Mouse (Mus musculus): ENCODE measurements around the gene Hrasls5. TPM values are rescaled to one million over a fixed set of nuclear protein-coding genes. Genes with fewer than 3 reads are reported as not detected.

Hrasls5 gene
- polyA plus RNA-seq, 1 experiment from 2014 or later, result not detected

- Histone ChIP-seq H3K4me1 (0 out of 2 replicates have a peak, but pooled peaks cover 4% of the 10 kb centered on the region), H3K4me3 (no peak overlapping the region), H3K27ac (no peak overlapping the region), H3K36me3 (no peaks in the 10 kb centered on the region), H3K27me3 (ENCODE audit: low read depth, poor library complexity, severe bottlenecking) (no peaks in the 10 kb centered on the region), H3K9me3 (replicated peaks) (no peaks in the 10 kb centered on the region)
- no peak for DNase-seq (ENCODE audit: low spot score)
- WGBS, result 92% methylated on average over 6 of the region's 6 CpGs
These were observed 26.6 kb upstream of the Hrasls5 start for GRCm38 (mm10) chr19:7585764-7586163.

- H3K27ac ChIP-seq, result no peak overlapping the region
- H3K9me3 ChIP-seq (replicated peaks), result no peaks in the 10 kb centered on the region
- H3K27me3 ChIP-seq (ENCODE audit: low read depth, poor library complexity, severe bottlenecking), result no peaks in the 10 kb centered on the region
- H3K36me3 ChIP-seq, result no peaks in the 10 kb centered on the region
- DNase-seq (ENCODE audit: low spot score), result no peak
- H3K4me1 ChIP-seq, result 0 out of 2 replicates have a peak, but pooled peaks cover 3% of the 10 kb centered on the region
- H3K4me3 ChIP-seq, result no peak overlapping the region
These were observed 21.5 kb upstream of the Hrasls5 start for GRCm38 (mm10) chr19:7590795-7591194.

GRCm38 (mm10) chr19:7592018-7592417 is 20.3 kb upstream of the Hrasls5 start:
- Histone ChIP-seq H3K9me3 (replicated peaks) (no peaks in the 10 kb centered on the region), H3K4me1 (0 out of 2 replicates have a peak, but pooled peaks cover 3% of the 10 kb centered on the region), H3K27me3 (ENCODE audit: low read depth, poor library complexity, severe bottlenecking) (no peaks in the 10 kb centered on the region), H3K36me3 (no peaks in the 10 kb centered on the region), H3K27ac (no peak overlapping the region), H3K4me3 (no peak overlapping the region)
- DNase-seq (ENCODE audit: low spot score), result no peak
- 58% methylated on average over 3 of the region's 3 CpGs for WGBS

GRCm38 (mm10) chr19:7595534-7595933 is 16.8 kb upstream of the Hrasls5 start:
- Histone ChIP-seq H3K36me3 (no peaks in the 10 kb centered on the region), H3K9me3 (replicated peaks) (no peaks in the 10 kb centered on the region), H3K27me3 (ENCODE audit: low read depth, poor library complexity, severe bottlenecking) (no peaks in the 10 kb centered on the region), H3K27ac (no peak overlapping the region), H3K4me3 (no peak overlapping the region), H3K4me1 (peaks cover 8% of the 10 kb centered on the region; the same call in 1 of the 2 replicates)
- WGBS, result 36% methylated on average over 2 of the region's 2 CpGs
- DNase-seq (ENCODE audit: low spot score), result no peak

GRCm38 (mm10) chr19:7598481-7598880 is 13.9 kb upstream of the Hrasls5 start:
- whole genome bisulfite sequencing, result 65% methylated on average over 4 of the region's 4 CpGs

GRCm38 (mm10) chr19:7601551-7601950 is 10.8 kb upstream of the Hrasls5 start:
- H3K27ac ChIP-seq, result no peak overlapping the region
- WGBS, result 83% methylated on average over 4 of the region's 4 CpGs
- H3K27me3 ChIP-seq (ENCODE audit: low read depth, poor library complexity, severe bottlenecking), result 0 out of 2 replicates have a peak, but pooled peaks cover 2% of the 10 kb centered on the region
- no peaks in the 10 kb centered on the region for H3K9me3 ChIP-seq (replicated peaks)
- H3K4me1 ChIP-seq, result peaks cover 22% of the 10 kb centered on the region
- H3K4me3 ChIP-seq, result no peak overlapping the region
- DNase-seq (ENCODE audit: low spot score), result no peak
- no peaks in the 10 kb centered on the region for H3K36me3 ChIP-seq

More at GRCm38 (mm10) chr19:7598481-7598880, 13.9 kb upstream of the Hrasls5 start:
- no peaks in the 10 kb centered on the region for H3K9me3 ChIP-seq (replicated peaks)
- no peak overlapping the region for H3K27ac ChIP-seq
- DNase-seq (ENCODE audit: low spot score), result no peak
- H3K27me3 ChIP-seq (ENCODE audit: low read depth, poor library complexity, severe bottlenecking), result no peaks in the 10 kb centered on the region
- H3K36me3 ChIP-seq, result no peaks in the 10 kb centered on the region
- no peak overlapping the region for H3K4me3 ChIP-seq
- peaks cover 5% of the 10 kb centered on the region; the same call in 1 of the 2 replicates for H3K4me1 ChIP-seq

- H3K9me3 ChIP-seq (replicated peaks), result no peaks in the 10 kb centered on the region
- no peak for DNase-seq (ENCODE audit: low spot score)
- H3K27ac ChIP-seq, result no peak overlapping the region
- H3K27me3 ChIP-seq (ENCODE audit: low read depth, poor library complexity, severe bottlenecking), result 0 out of 2 replicates have a peak, but pooled peaks cover 16% of the 10 kb centered on the region
- H3K36me3 ChIP-seq, result no peaks in the 10 kb centered on the region
- 94% methylated on average over 10 of the region's 10 CpGs for WGBS
- peaks cover 33% of the 10 kb centered on the region for H3K4me1 ChIP-seq
- H3K4me3 ChIP-seq, result no peak overlapping the region
These were observed 8.2 kb upstream of the Hrasls5 start for GRCm38 (mm10) chr19:7604107-7604506.

GRCm38 (mm10) chr19:7605013-7605412 is 7.3 kb upstream of the Hrasls5 start:
- 0 out of 2 replicates have a peak, but pooled peaks cover 18% of the 10 kb centered on the region for H3K27me3 ChIP-seq (ENCODE audit: low read depth, poor library complexity, severe bottlenecking)
- no peak overlapping the region for H3K4me3 ChIP-seq
- peak overlapping the region; percentile 83 for H3K27ac ChIP-seq
- no peaks in the 10 kb centered on the region for H3K9me3 ChIP-seq (replicated peaks)
- peaks cover 33% of the 10 kb centered on the region for H3K4me1 ChIP-seq
- DNase-seq (ENCODE audit: low spot score), result no peak
- H3K36me3 ChIP-seq, result no peaks in the 10 kb centered on the region

GRCm38 (mm10) chr19:7605930-7606783 is 6.2 kb upstream of the Hrasls5 start:
- peak overlapping the region; percentile 83 for H3K27ac ChIP-seq
- DNase-seq (ENCODE audit: low spot score), result peak; percentile 74
- 2% methylated on average over 15 of the region's 15 CpGs for WGBS

GRCm38 (mm10) chr19:7606801-7607689 is 5.3 kb upstream of the Hrasls5 start, which contains the start of gene Lgals12:
Lgals12 (minus strand) TSS chr19:7607193.
- peaks cover 33% of the 10 kb centered on the region for H3K4me1 ChIP-seq
- H3K9me3 ChIP-seq (replicated peaks), result no peaks in the 10 kb centered on the region
- no peaks in the 10 kb centered on the region for H3K36me3 ChIP-seq
- WGBS, result 5% methylated on average over 15 of the region's 15 CpGs
- peaks cover 37% of the 10 kb centered on the region for H3K27me3 ChIP-seq (ENCODE audit: low read depth, poor library complexity, severe bottlenecking)
- peak within 1 kb of the TSS; percentile 83 for H3K27ac ChIP-seq
- DNase-seq (ENCODE audit: low spot score), result peak; percentile 58
- H3K4me3 ChIP-seq, result peak within 1 kb of the TSS; percentile 47

More at GRCm38 (mm10) chr19:7605930-7606783, 6.2 kb upstream of the Hrasls5 start:
- peak overlapping the region; percentile 47 for H3K4me3 ChIP-seq
- no peaks in the 10 kb centered on the region for H3K36me3 ChIP-seq
- no peaks in the 10 kb centered on the region for H3K9me3 ChIP-seq (replicated peaks)
- H3K27me3 ChIP-seq (ENCODE audit: low read depth, poor library complexity, severe bottlenecking), result peaks cover 28% of the 10 kb centered on the region
- peaks cover 33% of the 10 kb centered on the region for H3K4me1 ChIP-seq

GRCm38 (mm10) chr19:7607690-7608201 is 4.6 kb upstream of the Hrasls5 start:
- no peak for DNase-seq (ENCODE audit: low spot score)
- Histone ChIP-seq H3K27me3 (ENCODE audit: low read depth, poor library complexity, severe bottlenecking) (peaks cover 44% of the 10 kb centered on the region), H3K27ac (peak overlapping the region; percentile 83)

GRCm38 (mm10) chr19:7613151-7613550 is 810 bp downstream of the Hrasls5 start:
- Histone ChIP-seq H3K4me1 (peaks cover 12% of the 10 kb centered on the region), H3K27me3 (ENCODE audit: low read depth, poor library complexity, severe bottlenecking) (peaks cover 51% of the 10 kb centered on the region), H3K9me3 (replicated peaks) (no peaks in the 10 kb centered on the region), H3K4me3 (no peak overlapping the region), H3K36me3 (no peaks in the 10 kb centered on the region), H3K27ac (no peak overlapping the region)
- DNase-seq (ENCODE audit: low spot score), result peak; percentile 28
- 88% methylated on average over 7 of the region's 7 CpGs for whole genome bisulfite sequencing

More at GRCm38 (mm10) chr19:7607690-7608201, 4.6 kb upstream of the Hrasls5 start:
- H3K36me3 ChIP-seq, result no peaks in the 10 kb centered on the region
- no peaks in the 10 kb centered on the region for H3K9me3 ChIP-seq (replicated peaks)
- peaks cover 40% of the 10 kb centered on the region for H3K4me1 ChIP-seq
- H3K4me3 ChIP-seq, result no peak overlapping the region
- WGBS, result 79% methylated on average over 7 of the region's 7 CpGs
